Mouse (Mus musculus) stomach, embryonic 14.5 days (tissue): ENCODE measurements around the gene Ncmap. TPM values are rescaled to one million over a fixed set of nuclear protein-coding genes. Genes with fewer than 3 reads are reported as not detected.

Experiments used
- ATAC-seq: fragments of 200-750 bp; cut with Nextera tagmentation; 2 replicates; pipeline ENCODE4 v1.8.0; 2017; ENCODE audit warnings: low read depth, moderate TSS enrichment; ENCODE audit not compliant: insufficient number of reproducible peaks, insufficient read depth, low FRiP score
- H3K27ac ChIP-seq: fragments of 300-500 bp; sonication (generic); 2 replicates; pipeline ENCODE4 v1.5.1; 2014; ENCODE audit warnings: mild to moderate bottlenecking, low read length, moderate library complexity, mixed read lengths
- H3K27me3 ChIP-seq: fragments of 300-500 bp; sonication (generic); 2 replicates; pipeline ENCODE4 v1.6.1; 2014; ENCODE audit warnings: low read length, control low read depth, mixed read lengths; ENCODE audit not compliant: control insufficient read depth, insufficient read depth
- H3K36me3 ChIP-seq: fragments of 300-500 bp; sonication (generic); 2 replicates; pipeline ENCODE4 v1.6.1; 2014; ENCODE audit warnings: mild to moderate bottlenecking, control low read depth, low read length, moderate library complexity, mixed read lengths; ENCODE audit not compliant: control insufficient read depth, insufficient read depth
- H3K4me1 ChIP-seq: fragments of 300-500 bp; sonication (generic); 2 replicates; pipeline ENCODE4 v1.6.1; 2014; ENCODE audit warnings: low read length, control low read depth, mixed read lengths; ENCODE audit not compliant: control insufficient read depth, insufficient read depth
- H3K4me2 ChIP-seq: fragments of 300-500 bp; sonication (generic); replicated peaks from 2 replicates; pipeline ENCODE4 v1.6.1; 2014; ENCODE audit warnings: low read depth, low read length, control low read depth
- H3K4me3 ChIP-seq: fragments of 300-500 bp; sonication (generic); 2 replicates; pipeline ENCODE4 v1.5.1; 2014; ENCODE audit warnings: low read depth, low read length, control low read depth
- H3K9ac ChIP-seq: fragments of 300-500 bp; sonication (generic); replicated peaks from 2 replicates; pipeline ENCODE4 v1.6.1; 2014; ENCODE audit warnings: low read depth, mild to moderate bottlenecking, control low read depth, low read length, moderate library complexity, mixed read lengths
- H3K9me3 ChIP-seq: fragments of 300-500 bp; sonication (generic); 2 replicates; pipeline ENCODE4 v1.6.1; 2016; ENCODE audit warnings: low read depth, low read length, control low read depth; ENCODE audit not compliant: control insufficient read depth
- WGBS: fragments of 180-500 bp; shearing (Covaris S2); extraction: QIAGEN DNeasy Blood & Tissue Kit; methylation state at CpG from one replicate; pipeline ENCODE4 v1.1.7; 2014; 5-methylcytosine and 5-hydroxymethylcytosine counted together
- polyA plus RNA-seq: library from polyadenylated mRNA; unstranded; fragments of >200 nt; fragmentation: Nextera tagmentation; extraction: Ambion mirVana; gene quantifications from 2 replicates; pipeline ENCODE4 v1.2.1, GENCODE M21; 2014

The Ncmap gene
- polyA plus RNA-seq, 1 experiment from 2014 or later = 21.1 TPM

DNA sequence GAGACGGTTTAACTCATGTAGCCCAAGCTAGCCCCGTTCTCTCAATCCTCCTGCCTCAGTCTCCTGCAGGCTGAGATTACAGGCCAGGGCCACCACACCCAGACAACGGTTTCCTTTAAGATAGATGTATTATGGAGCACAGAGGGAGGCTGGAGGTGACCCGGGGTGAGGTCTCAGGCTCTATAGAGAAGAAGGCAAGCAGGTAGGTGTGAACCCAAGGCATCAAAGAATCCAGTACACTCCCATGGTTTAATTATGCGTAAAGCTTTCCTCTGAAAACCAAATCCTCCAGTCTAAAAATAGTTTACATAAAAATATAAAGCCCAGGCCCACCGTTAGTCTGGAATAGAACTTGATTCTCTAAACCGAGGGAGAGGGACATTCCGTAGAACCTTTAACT lies 15.5 kb upstream of the Ncmap start:
- Histone ChIP-seq H3K27ac (no peak overlapping the region), H3K9ac (no peak overlapping the region), H3K36me3 (peaks cover 16% of the 10 kb centered on the region; the same call in 1 of the 2 replicates), H3K9me3 (no peaks in the 10 kb centered on the region), H3K4me2 (no peak overlapping the region), H3K4me3 (no peak overlapping the region), H3K27me3 (no peaks in the 10 kb centered on the region), H3K4me1 (no peaks in the 10 kb centered on the region)
- no peak for ATAC-seq
- WGBS = 73% methylated on average over 8 of the region's 8 CpGs

DNA sequence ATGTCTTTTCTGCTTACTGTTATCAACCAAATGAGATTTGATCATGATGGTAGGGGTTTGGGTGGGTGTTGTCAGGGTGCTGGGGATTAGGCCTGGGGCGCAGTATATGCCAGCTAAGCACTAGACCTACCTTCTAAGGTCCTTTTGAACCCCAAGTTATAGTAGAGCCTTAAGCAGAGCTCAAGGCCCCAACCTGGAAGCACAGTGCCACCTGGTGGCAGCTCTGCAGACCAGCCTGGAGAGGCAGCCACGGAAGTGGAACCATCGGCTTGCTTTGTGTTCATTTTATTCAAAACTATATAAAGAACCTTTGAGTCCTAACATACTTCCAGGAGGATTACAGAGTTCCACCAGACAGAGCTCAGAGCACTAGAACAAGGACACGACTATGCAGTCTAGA lies 13.6 kb upstream of the Ncmap start:
- Histone ChIP-seq H3K4me3 (no peak overlapping the region), H3K9me3 (no peaks in the 10 kb centered on the region), H3K9ac (no peak overlapping the region), H3K27ac (no peak overlapping the region), H3K36me3 (peaks cover 13% of the 10 kb centered on the region; the same call in 1 of the 2 replicates), H3K4me2 (no peak overlapping the region), H3K4me1 (no peaks in the 10 kb centered on the region), H3K27me3 (no peaks in the 10 kb centered on the region)
- 0 out of 2 replicates have a peak, but pooled peaks have one; percentile 18 for ATAC-seq
- whole genome bisulfite sequencing = 46% methylated on average over 4 of the region's 4 CpGs

DNA sequence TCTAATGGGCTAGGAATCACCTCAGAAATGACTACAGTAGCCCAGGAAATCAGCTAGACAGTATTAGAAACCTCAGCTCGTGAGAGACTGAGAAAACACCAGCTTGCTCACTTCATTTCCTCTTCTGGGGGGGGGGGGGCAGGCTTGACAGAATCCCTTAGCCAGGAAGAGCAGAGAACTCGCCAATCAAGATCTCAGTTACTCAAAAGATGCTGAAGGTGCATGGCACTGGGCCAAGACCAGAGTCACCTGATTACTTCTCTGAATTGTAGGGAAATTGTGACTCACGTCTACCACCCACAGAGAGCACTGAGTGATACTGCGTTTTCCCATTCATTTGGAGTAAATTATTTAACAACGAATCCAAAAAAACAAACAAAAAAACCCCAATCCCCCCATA lies 8.2 kb upstream of the Ncmap start:
- no peak overlapping the region for H3K27ac ChIP-seq
- H3K4me1 ChIP-seq = no peaks in the 10 kb centered on the region
- no peak overlapping the region for H3K9ac ChIP-seq
- no peaks in the 10 kb centered on the region for H3K9me3 ChIP-seq
- no peak overlapping the region for H3K4me3 ChIP-seq
- no peak overlapping the region for H3K4me2 ChIP-seq
- no peaks in the 10 kb centered on the region for H3K36me3 ChIP-seq
- H3K27me3 ChIP-seq = no peaks in the 10 kb centered on the region
- ATAC-seq = no peak
- 45% methylated on average over 5 of the region's 5 CpGs for WGBS

DNA sequence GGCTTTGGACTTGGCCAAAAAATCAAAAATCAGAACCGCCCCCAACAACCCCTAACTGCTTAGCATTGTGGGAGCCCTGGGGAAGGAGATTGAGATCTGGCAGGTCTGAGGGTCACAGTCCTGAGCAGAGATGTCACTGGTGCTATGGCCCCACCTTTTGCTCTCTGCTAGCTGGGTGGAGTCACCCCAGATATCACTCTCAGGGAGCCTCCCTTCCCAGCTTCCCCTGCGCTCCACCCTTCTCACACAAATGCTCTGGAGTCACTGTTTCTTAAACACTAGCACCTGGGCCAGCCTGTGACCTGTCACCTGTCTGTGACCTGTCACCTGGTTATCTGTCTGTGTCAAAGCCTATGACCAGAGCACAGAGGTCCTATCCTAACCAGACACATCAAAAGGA lies 6.9 kb upstream of the Ncmap start:
- no peak overlapping the region for H3K4me2 ChIP-seq
- ATAC-seq = no peak
- no peaks in the 10 kb centered on the region for H3K36me3 ChIP-seq
- H3K9ac ChIP-seq = no peak overlapping the region
- no peak overlapping the region for H3K27ac ChIP-seq
- H3K4me1 ChIP-seq = no peaks in the 10 kb centered on the region
- WGBS = 89% methylated on average over 2 of the region's 2 CpGs
- no peaks in the 10 kb centered on the region for H3K27me3 ChIP-seq
- H3K9me3 ChIP-seq = no peaks in the 10 kb centered on the region
- H3K4me3 ChIP-seq = no peak overlapping the region

DNA sequence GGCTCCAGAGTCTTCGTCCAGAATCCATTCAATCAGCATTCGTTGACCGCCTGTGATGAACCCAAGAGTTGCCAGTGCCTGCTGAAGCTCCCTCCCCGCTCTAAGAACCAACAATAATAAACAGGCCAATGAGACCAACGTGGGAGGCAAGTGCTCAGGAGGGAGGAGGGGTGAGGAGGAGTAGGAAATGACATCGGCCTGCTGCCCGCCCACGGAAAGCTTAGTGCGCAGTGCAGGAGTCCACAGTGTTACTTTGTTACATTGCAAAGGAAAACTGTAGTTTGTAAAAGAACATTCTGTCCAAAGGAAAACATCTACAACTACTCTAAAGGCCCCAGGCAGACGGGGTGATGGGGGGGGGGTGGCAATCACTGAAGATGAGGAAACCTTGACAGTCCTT lies 6.0 kb upstream of the Ncmap start:
- no peak overlapping the region for H3K4me3 ChIP-seq
- no peak overlapping the region for H3K9ac ChIP-seq
- no peaks in the 10 kb centered on the region for H3K4me1 ChIP-seq
- H3K27me3 ChIP-seq = no peaks in the 10 kb centered on the region
- ATAC-seq = no peak
- no peaks in the 10 kb centered on the region for H3K36me3 ChIP-seq
- H3K4me2 ChIP-seq = no peak overlapping the region
- 72% methylated on average over 10 of the region's 10 CpGs for WGBS
- no peaks in the 10 kb centered on the region for H3K9me3 ChIP-seq
- H3K27ac ChIP-seq = no peak overlapping the region

DNA sequence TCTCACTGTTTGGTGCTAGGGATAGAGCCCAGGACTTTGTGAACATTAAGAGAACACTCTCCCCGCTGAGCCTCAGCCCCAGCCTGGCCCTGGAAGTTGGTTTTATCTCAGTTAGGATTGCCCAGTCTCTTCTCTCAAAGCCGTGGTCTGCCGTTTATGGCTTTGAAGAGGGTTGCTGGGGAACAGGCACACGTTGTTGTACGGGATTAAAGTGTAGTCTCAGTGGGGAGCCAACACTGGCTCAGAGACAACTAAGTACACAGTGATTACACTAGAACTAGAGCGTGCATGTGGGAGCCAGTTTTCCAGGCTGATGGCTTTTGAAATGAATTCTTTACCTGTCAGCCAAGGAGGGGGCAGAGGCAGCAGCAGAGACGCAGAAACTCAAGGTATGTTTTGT lies 3.9 kb upstream of the Ncmap start:
- Histone ChIP-seq H3K9ac (no peak overlapping the region), H3K4me1 (no peaks in the 10 kb centered on the region), H3K4me2 (no peak overlapping the region), H3K4me3 (no peak overlapping the region), H3K27ac (no peak overlapping the region), H3K9me3 (no peaks in the 10 kb centered on the region), H3K36me3 (no peaks in the 10 kb centered on the region), H3K27me3 (no peaks in the 10 kb centered on the region)
- 28% methylated on average over 7 of the region's 7 CpGs for WGBS
- ATAC-seq = no peak

DNA sequence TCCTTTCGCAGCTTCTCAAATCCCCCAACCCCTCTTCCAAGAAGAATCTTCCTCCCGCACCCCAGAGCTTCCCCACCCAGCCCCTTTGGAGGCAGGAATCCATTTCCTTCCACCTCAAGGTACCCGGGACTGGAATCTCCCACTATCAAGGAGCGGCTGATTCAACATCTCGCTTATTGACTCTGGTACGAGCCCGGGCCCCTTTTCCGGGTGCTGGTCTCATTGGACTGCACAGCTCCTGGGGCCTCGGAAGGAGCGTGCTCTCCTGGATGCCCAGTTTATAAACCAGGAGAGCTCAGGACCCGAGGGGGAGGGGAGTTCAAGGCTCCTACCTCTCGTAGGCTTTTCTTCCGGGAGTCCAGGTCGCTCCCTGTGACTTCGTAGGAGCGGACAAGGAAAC lies 476 bp downstream of the Ncmap start:
- WGBS = 5% methylated on average over 16 of the region's 16 CpGs
- H3K4me1 ChIP-seq = no peaks in the 10 kb centered on the region
- peak overlapping the region; percentile 21; the same call in 1 of the 2 replicates for H3K27ac ChIP-seq
- H3K4me2 ChIP-seq = peak overlapping the region; percentile 48
- H3K36me3 ChIP-seq = no peaks in the 10 kb centered on the region
- H3K27me3 ChIP-seq = no peaks in the 10 kb centered on the region
- no peaks in the 10 kb centered on the region for H3K9me3 ChIP-seq
- H3K4me3 ChIP-seq = peak overlapping the region; percentile 26
- no peak overlapping the region for H3K9ac ChIP-seq
- ATAC-seq = peak; percentile 86; the same call in 1 of the 2 replicates

DNA sequence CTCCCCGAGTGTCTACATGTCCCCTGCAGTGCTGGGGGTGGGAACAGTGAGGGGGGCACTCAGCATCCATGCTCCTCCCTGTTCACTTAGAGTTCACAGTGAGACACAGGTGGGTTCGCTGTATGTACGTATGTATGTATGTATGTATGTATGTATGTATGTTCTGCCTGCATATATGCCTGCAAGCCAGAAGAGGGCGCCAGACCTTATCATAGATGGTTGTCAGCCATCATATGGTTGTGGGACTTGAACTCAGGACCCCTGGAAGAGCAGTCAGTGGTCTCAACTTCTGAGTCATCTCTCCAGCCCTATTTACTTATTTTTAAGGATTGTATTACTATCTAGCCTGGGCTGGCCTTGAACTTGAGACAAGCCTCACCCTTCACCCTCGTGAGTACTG lies 1.7 kb downstream of the Ncmap start:
- Histone ChIP-seq H3K4me2 (no peak overlapping the region), H3K4me1 (no peaks in the 10 kb centered on the region), H3K36me3 (no peaks in the 10 kb centered on the region), H3K27ac (no peak overlapping the region), H3K27me3 (no peaks in the 10 kb centered on the region), H3K9ac (no peak overlapping the region), H3K9me3 (no peaks in the 10 kb centered on the region), H3K4me3 (no peak overlapping the region)
- ATAC-seq = no peak
- 89% methylated on average over 5 of the region's 5 CpGs for WGBS

DNA sequence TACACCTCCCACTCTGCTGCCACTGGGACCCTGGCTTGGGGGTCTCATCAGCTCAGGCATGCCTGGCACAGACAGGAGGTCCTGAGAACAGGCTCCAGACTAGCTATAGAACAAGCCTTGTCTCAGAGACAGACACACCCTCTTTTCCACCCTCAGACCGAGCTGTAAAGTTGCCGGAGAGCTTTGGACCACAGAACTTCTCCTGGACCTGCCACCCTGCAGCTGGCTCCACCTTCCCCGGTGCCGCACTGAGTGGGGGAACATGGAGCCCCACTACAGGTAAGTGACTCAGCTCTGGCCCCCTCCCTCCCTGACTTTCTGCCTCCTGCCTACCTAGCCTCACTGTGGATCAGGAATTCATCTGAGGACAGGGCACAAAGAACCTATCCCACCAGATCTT lies 2.7 kb downstream of the Ncmap start:
- Histone ChIP-seq H3K4me3 (no peak overlapping the region), H3K27ac (no peak overlapping the region), H3K27me3 (no peaks in the 10 kb centered on the region), H3K4me2 (no peak overlapping the region), H3K4me1 (no peaks in the 10 kb centered on the region), H3K9me3 (no peaks in the 10 kb centered on the region), H3K9ac (no peak overlapping the region), H3K36me3 (no peaks in the 10 kb centered on the region)
- no peak for ATAC-seq
- 76% methylated on average over 4 of the region's 4 CpGs for WGBS
